Mouse (Mus musculus) spleen, adult 18-20 months (tissue): ENCODE data around the gene Calm3.
"Not testable (repeated sequence)": the region's sequence is repeated elsewhere in the genome, so short reads cannot be mapped to it uniquely, and the experiment has no call there.

Source experiments
- DNase-seq, 2 experiments: peaks; one replicate each; pipeline ENCODE4 v3.0.0; 2022; ENCODE audit warnings: mixed read lengths in 2 of 2

Calm3 gene

GRCm38 (mm10) chr7:16924037-16924834, at the start of gene Calm3:
TSS of gene Calm3 (minus strand) at chr7:16924114.
- peak; percentile 98 to 99 for DNase-seq

- DNase-seq: no peak
These were observed 47.2 kb upstream of the Calm3 start for GRCm38 (mm10) chr7:16971160-16971559.

- DNase-seq: no peak
These were observed 44.5 kb upstream of the Calm3 start for GRCm38 (mm10) chr7:16968414-16968813.

- no peak for DNase-seq
These were observed 37.8 kb upstream of the Calm3 start for GRCm38 (mm10) chr7:16961678-16962077.

GRCm38 (mm10) chr7:16959539-16960187, 35.7 kb upstream of the Calm3 start, which contains the start of gene Pnmal1:
TSS of gene Pnmal1 (plus strand) at chr7:16959679.
- no peak for DNase-seq

GRCm38 (mm10) chr7:16956410-16957265, 32.7 kb upstream of the Calm3 start:
- DNase-seq: no peak

GRCm38 (mm10) chr7:16955712-16956111, 31.8 kb upstream of the Calm3 start:
- no peak for DNase-seq

GRCm38 (mm10) chr7:16953776-16954175, 29.9 kb upstream of the Calm3 start:
- not testable (repeated sequence) for DNase-seq

GRCm38 (mm10) chr7:16950861-16951635, 27.1 kb upstream of the Calm3 start:
- DNase-seq: peak; percentile 49 to 71

- DNase-seq: peak; percentile 32 to 71
These were observed 26.3 kb upstream of the Calm3 start for GRCm38 (mm10) chr7:16949908-16950841.

- no peak for DNase-seq
These were observed 25.1 kb upstream of the Calm3 start for GRCm38 (mm10) chr7:16948923-16949458.

- no peak for DNase-seq
These were observed 24.0 kb upstream of the Calm3 start for GRCm38 (mm10) chr7:16947959-16948361.

- DNase-seq: no peak
These were observed 23.5 kb upstream of the Calm3 start for GRCm38 (mm10) chr7:16947349-16947895.

GRCm38 (mm10) chr7:16946441-16947348, 22.8 kb upstream of the Calm3 start:
- no peak for DNase-seq

GRCm38 (mm10) chr7:16945419-16945818, 21.5 kb upstream of the Calm3 start:
- no peak for DNase-seq

- peak in 1 of 2 experiments; percentile 13 for DNase-seq
These were observed 20.9 kb upstream of the Calm3 start for GRCm38 (mm10) chr7:16944808-16945315.

GRCm38 (mm10) chr7:16944061-16944807, 20.3 kb upstream of the Calm3 start, which contains the start of gene Pnmal2:
TSS of gene Pnmal2 (plus strand) at chr7:16944682.
- peak; percentile 40 to 54 for DNase-seq

- DNase-seq: no peak
These were observed 18.9 kb upstream of the Calm3 start for GRCm38 (mm10) chr7:16942861-16943260.
